Mouse (Mus musculus): Measurements from ENCODE around the gene Vps51.

Vps51 gene

GRCm38 (mm10) chr19:6076564-6077393 is at the start of gene Vps51:
Vps51 (minus strand) TSS chr19:6077231.
- DNase-seq (ENCODE audit: low read depth) = peak; percentile 96

GRCm38 (mm10) chr19:6126289-6126688 is 49.3 kb upstream of the Vps51 start:
- DNase-seq (ENCODE audit: low read depth) = peak; percentile 82

- peak; percentile 54 for DNase-seq (ENCODE audit: low read depth)
These were observed 47.9 kb upstream of the Vps51 start for GRCm38 (mm10) chr19:6124898-6125297.

GRCm38 (mm10) chr19:6123330-6123729 is 46.3 kb upstream of the Vps51 start:
- no peak for DNase-seq (ENCODE audit: low read depth)

- DNase-seq (ENCODE audit: low read depth) = no peak
These were observed 44.7 kb upstream of the Vps51 start for GRCm38 (mm10) chr19:6121761-6122160.

GRCm38 (mm10) chr19:6118677-6119185 is 41.7 kb upstream of the Vps51 start:
- DNase-seq (ENCODE audit: low read depth) = no peak

GRCm38 (mm10) chr19:6117986-6118676 is 41.1 kb upstream of the Vps51 start, which contains the start of gene Sac3d1:
Sac3d1 (minus strand) TSS chr19:6118650.
- peak; percentile 96 for DNase-seq (ENCODE audit: low read depth)

GRCm38 (mm10) chr19:6117346-6117985 is 40.4 kb upstream of the Vps51 start:
- DNase-seq (ENCODE audit: low read depth) = no peak

GRCm38 (mm10) chr19:6116113-6116850 is 39.3 kb upstream of the Vps51 start:
- DNase-seq (ENCODE audit: low read depth) = no peak

- DNase-seq (ENCODE audit: low read depth) = no peak
These were observed 36.1 kb upstream of the Vps51 start for GRCm38 (mm10) chr19:6113116-6113515.

- no peak for DNase-seq (ENCODE audit: low read depth)
These were observed 28.6 kb upstream of the Vps51 start, which contains the start of gene Naaladl1 for GRCm38 (mm10) chr19:6105586-6105985. Naaladl1 (plus strand) TSS chr19:6105782.

- no peak for DNase-seq (ENCODE audit: low read depth)
These were observed 27.4 kb upstream of the Vps51 start for GRCm38 (mm10) chr19:6104476-6104875.

- DNase-seq (ENCODE audit: low read depth) = peak; percentile 35
These were observed 25.3 kb upstream of the Vps51 start for GRCm38 (mm10) chr19:6102169-6102853.

- peak; percentile 71 for DNase-seq (ENCODE audit: low read depth)
These were observed 24.2 kb upstream of the Vps51 start for GRCm38 (mm10) chr19:6101186-6101585.

GRCm38 (mm10) chr19:6097847-6098246 is 20.8 kb upstream of the Vps51 start:
- no peak for DNase-seq (ENCODE audit: low read depth)

GRCm38 (mm10) chr19:6094119-6094518 is 17.1 kb upstream of the Vps51 start, which contains the start of gene AC131692.1:
AC131692.1 (plus strand) TSS chr19:6094419.
- no peak for DNase-seq (ENCODE audit: low read depth)

- no peak for DNase-seq (ENCODE audit: low read depth)
These were observed 11.8 kb upstream of the Vps51 start for GRCm38 (mm10) chr19:6088841-6089240.

- peak; percentile 87 for DNase-seq (ENCODE audit: low read depth)
These were observed 8.4 kb upstream of the Vps51 start for GRCm38 (mm10) chr19:6085417-6085879.

GRCm38 (mm10) chr19:6084478-6085248 is 7.6 kb upstream of the Vps51 start, which contains the start of the genes Zfpl1 and Cdca5:
Zfpl1 (minus strand) TSS chr19:6084956.
Cdca5 (plus strand) TSS chr19:6084983.
- peak; percentile 100 for DNase-seq (ENCODE audit: low read depth)

- DNase-seq (ENCODE audit: low read depth) = no peak
These were observed 5.1 kb upstream of the Vps51 start, which contains the start of gene Gm28374 for GRCm38 (mm10) chr19:6082156-6082555. Gm28374 (minus strand) TSS chr19:6082256.

Measured in NIH3T3 (cell line).